Mouse (Mus musculus) G1E (cell line): ENCODE data around the gene H3f3a. TPM values are rescaled to one million over a fixed set of nuclear protein-coding genes. Genes with fewer than 3 reads are reported as not detected.

Experiments
- ATAC-seq: 2 replicates; pipeline ENCODE4 v1.8.0; 2016; ENCODE audit warnings: mild to moderate bottlenecking; ENCODE audit not compliant: insufficient number of reproducible peaks, poor library complexity, low FRiP score, severe bottlenecking; ENCODE audit errors: extremely low read depth
- DNase-seq: peaks from one replicate; pipeline ENCODE4 v3.0.0; 2012; ENCODE audit warnings: low spot score
- H3K27me3 ChIP-seq: 2 replicates; pipeline ENCODE4 v1.6.1; 2012; ENCODE audit warnings: mild to moderate bottlenecking, low read length, inconsistent platforms; ENCODE audit not compliant: insufficient read depth
- H3K36me3 ChIP-seq: replicated peaks from 2 replicates; pipeline ENCODE3; 2012; ENCODE audit warnings: mild to moderate bottlenecking, inconsistent platforms
- H3K4me1 ChIP-seq: 2 replicates; pipeline ENCODE4 v1.6.1; 2012; ENCODE audit warnings: low read depth, low read length, inconsistent platforms, mixed read lengths; ENCODE audit not compliant: insufficient read depth
- H3K4me3 ChIP-seq: 2 replicates; pipeline ENCODE4 v1.5.1; 2012; ENCODE audit warnings: low read depth, mild to moderate bottlenecking, inconsistent platforms, low read length, moderate library complexity, mixed read lengths
- H3K9me3 ChIP-seq: replicated peaks from 2 replicates; pipeline ENCODE4 v1.6.1; 2012; ENCODE audit warnings: inconsistent platforms
- CTCF ChIP-seq: IDR thresholded peaks from 2 replicates; pipeline ENCODE4 v1.5.1; 2012; ENCODE audit warnings: low read depth, low read length, inconsistent platforms, mixed read lengths
- GATA1 ChIP-seq: IDR thresholded peaks from 2 replicates; pipeline ENCODE4 v1.6.1; 2012; ENCODE audit warnings: borderline replicate concordance, low read length, inconsistent platforms, mixed read lengths
- GATA2 ChIP-seq: IDR thresholded peaks from 2 replicates; pipeline ENCODE4 v1.6.1; 2012; ENCODE audit warnings: low read depth, low read length, inconsistent platforms, borderline replicate concordance
- POLR2AphosphoS5 ChIP-seq: IDR thresholded peaks from 2 replicates; pipeline ENCODE4 v1.6.1; 2012; ENCODE audit warnings: low read depth, low read length, inconsistent platforms; ENCODE audit not compliant: insufficient replicate concordance
- TAL1 ChIP-seq: conservative IDR thresholded peaks from 2 replicates; pipeline ENCODE4 v1.6.1; 2012; ENCODE audit warnings: low read depth, low read length, inconsistent platforms, mixed read lengths
- polyA plus RNA-seq: library from polyadenylated mRNA; stranded (reverse); fragments of >175 nt; gene quantifications from 2 replicates; pipeline ENCODE4 v1.2.3, GENCODE M21; 2012
- total RNA-seq, 2 experiments: library from RNA; stranded (forward) in 1 of 2; stranded (reverse) in 1 of 2; fragments of 200-1000 nt in 1 of 2; fragments of >200 nt in 1 of 2; fragmentation: Nextera tagmentation in 1 of 2; gene quantifications; 2 replicates each; pipeline ENCODE4 v1.2.3; 2014 to 2017

The H3f3a gene
- total and polyA plus RNA-seq, 3 experiments: 1,327 to 3,138 (median 1,527) TPM

DNA sequence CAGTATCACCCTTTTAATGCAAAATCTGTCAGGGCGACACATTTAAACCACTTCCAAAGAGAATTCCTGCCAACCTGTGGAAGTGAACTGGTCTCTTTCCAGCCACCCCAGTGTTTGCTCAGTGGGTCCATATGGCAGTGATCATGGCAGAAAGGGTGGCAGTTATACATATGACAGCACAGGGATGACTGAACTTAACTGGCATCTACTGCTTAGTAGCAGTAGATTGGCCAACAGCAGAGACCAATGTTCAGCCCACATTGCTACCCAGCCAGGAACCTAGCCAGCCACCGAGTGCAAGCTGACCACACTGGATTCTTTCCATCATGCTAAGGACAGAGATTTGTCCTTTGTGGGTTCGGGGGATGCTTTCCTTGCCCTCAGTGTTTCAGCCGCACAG lies 20.9 kb downstream of the H3f3a start:
- peaks cover 14% of the 10 kb centered on the region for H3K4me1 ChIP-seq
- H3K9me3 ChIP-seq: no peaks in the 10 kb centered on the region
- H3K4me3 ChIP-seq: no peak overlapping the region
- H3K27me3 ChIP-seq: peaks cover 52% of the 10 kb centered on the region
- no peak for TF ChIP-seq GATA1
- no peak for TF ChIP-seq GATA2
- DNase-seq: no peak
- no peak for ATAC-seq
- no peaks in the 10 kb centered on the region for H3K36me3 ChIP-seq

DNA sequence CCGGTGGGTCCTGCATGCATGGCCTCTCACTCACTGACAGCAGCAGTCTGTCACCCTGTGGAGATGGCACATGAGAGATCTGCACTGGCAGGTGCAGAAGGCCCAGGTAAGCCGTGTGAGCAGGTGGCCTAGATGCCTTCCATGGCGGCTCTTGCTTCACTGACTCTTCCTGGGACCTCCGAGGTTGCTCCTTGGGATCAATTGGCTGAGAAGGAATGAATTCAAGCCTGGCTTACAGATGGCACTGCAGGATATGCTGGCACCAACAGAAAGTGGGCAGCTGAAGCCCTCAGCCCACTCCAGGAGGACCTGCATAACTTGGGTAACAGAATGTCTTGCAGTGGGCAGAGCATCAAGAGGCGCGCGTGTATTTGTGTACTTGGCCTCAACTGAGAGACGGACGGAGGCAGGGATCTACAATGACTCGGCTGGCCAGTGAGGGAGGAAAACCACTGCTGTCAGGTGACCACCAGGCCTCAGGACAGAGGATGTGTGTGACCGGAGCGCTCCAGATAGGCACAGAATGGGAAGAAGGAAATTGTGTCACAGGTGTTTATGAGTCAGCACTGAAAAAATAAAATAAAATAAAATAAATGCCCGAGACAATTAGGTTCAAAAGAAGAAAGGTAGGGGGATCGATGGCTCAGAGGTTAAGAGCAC lies 21.8 kb downstream of the H3f3a start:
- Histone ChIP-seq H3K27me3 (peaks cover 49% of the 10 kb centered on the region), H3K9me3 (no peaks in the 10 kb centered on the region), H3K4me3 (no peak overlapping the region), H3K4me1 (peaks cover 14% of the 10 kb centered on the region), H3K36me3 (no peaks in the 10 kb centered on the region)
- DNase-seq (no peak), ATAC-seq (no peak)
- TF ChIP-seq GATA1 (no peak), CTCF (no peak), POLR2AphosphoS5 (no peak), GATA2 (no peak), TAL1 (no peak)

DNA sequence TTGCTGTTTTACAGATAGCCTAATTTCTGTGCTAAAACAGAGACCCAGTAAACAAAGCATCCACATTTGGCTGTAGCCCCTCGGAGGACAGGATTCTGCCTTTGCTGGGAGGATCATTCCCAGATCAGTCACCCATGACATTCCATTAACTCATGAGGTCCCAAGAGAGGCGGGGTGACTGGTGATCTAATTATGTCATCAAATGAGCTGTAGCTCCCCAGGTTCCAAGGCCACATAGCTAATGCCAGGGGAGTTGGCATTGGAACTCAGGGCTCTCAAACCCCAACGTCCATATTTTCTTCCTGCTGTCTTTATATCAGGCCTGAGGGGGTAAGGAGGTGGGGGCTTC lies 30.2 kb downstream of the H3f3a start:
- peaks cover 4% of the 10 kb centered on the region for H3K9me3 ChIP-seq
- no peaks in the 10 kb centered on the region for H3K36me3 ChIP-seq
- no peak for TF ChIP-seq TAL1
- TF ChIP-seq POLR2AphosphoS5: no peak
- no peak for TF ChIP-seq GATA2
- no peak for TF ChIP-seq GATA1
- TF ChIP-seq CTCF: no peak
- ATAC-seq (no peak), DNase-seq (no peak)
- no peak overlapping the region for H3K4me3 ChIP-seq
- peaks cover 45% of the 10 kb centered on the region for H3K27me3 ChIP-seq
- H3K4me1 ChIP-seq: peaks cover 18% of the 10 kb centered on the region

DNA sequence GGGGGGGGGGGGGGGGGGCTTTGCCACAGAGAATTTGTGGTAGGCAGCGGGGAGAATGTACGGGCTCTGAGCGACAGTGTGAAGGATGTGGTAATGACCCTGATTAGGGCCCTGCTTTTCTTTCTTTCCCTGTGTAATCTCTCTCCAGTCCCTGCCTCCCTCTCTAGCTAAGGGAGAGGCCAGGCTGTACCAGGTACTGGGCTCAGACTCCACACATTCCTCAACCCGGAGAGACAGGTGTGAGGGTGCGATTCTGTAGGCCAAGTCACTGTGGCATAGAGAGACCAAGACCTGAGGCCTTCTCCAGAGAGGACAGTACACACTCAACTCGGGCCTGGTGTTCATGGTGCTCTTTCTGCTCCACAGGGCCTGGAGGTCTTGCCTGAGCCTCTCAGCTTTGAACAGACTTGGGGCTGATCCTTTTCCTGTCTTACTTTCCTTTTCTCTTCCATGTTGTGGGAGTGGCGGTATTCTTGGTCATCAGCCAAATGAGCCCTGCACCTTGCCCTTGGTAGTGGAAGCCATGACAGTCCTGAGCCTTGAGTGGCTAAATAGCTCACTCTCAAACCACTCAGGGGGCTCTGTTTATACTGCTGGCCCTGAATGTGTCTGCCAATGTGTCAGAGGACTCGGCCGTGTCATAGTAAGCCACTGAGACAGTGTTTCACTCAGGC lies 30.7 kb downstream of the H3f3a start:
- H3K36me3 ChIP-seq: no peaks in the 10 kb centered on the region
- H3K9me3 ChIP-seq: peaks cover 4% of the 10 kb centered on the region
- H3K27me3 ChIP-seq: peaks cover 48% of the 10 kb centered on the region
- TF ChIP-seq CTCF: no peak
- TF ChIP-seq TAL1: no peak
- TF ChIP-seq GATA1: no peak
- no peak for TF ChIP-seq POLR2AphosphoS5
- TF ChIP-seq GATA2: no peak
- DNase-seq (no peak), ATAC-seq (no peak)
- peaks cover 23% of the 10 kb centered on the region for H3K4me1 ChIP-seq
- H3K4me3 ChIP-seq: no peak overlapping the region

DNA sequence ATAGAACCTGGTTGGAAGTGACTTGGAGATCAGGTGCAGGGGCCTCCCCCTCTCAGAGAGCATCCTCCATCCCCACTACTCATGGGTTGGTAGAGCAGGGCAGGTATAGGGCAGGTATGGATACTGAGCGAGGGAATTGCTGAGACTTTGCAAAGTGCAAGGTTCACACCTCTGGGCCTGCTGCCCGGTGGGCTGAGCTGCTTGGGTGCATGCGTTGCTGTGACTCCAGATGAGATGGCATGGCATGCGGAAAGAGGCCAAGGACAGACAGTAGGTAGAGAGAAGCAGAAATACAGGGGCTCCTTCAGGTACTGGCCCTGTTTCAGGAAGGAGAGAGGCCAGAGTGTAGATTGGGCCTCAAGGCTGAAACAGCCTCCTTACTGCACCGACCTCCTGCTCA lies 32.5 kb downstream of the H3f3a start:
- TF ChIP-seq GATA2 (no peak), CTCF (no peak), TAL1 (no peak), POLR2AphosphoS5 (no peak), GATA1 (no peak)
- peaks cover 44% of the 10 kb centered on the region for H3K27me3 ChIP-seq
- H3K36me3 ChIP-seq: no peaks in the 10 kb centered on the region
- H3K9me3 ChIP-seq: peaks cover 4% of the 10 kb centered on the region
- H3K4me1 ChIP-seq: peaks cover 40% of the 10 kb centered on the region
- no peak for DNase-seq
- no peak overlapping the region for H3K4me3 ChIP-seq
- no peak for ATAC-seq

DNA sequence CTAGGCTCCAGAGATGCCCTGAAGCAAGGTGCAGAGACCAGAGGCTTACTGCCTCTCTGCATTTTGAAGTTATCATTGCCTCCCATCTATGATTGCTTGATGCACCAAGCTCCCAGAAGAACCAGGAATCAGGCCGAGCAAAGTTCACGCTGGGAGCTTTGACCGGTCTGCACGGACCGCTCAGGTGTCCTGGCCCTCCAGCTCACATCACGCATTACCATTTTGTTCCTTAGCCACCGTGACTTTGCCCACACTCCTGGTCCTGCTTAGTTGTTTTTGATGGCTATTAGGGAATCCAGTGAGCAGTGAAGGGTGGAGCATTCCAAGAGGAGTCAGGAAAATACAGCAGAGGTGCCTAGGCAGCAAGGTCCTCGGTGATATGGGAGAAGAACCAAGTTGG lies 33.5 kb downstream of the H3f3a start:
- Histone ChIP-seq H3K36me3 (no peaks in the 10 kb centered on the region), H3K4me3 (no peak overlapping the region), H3K4me1 (peaks cover 48% of the 10 kb centered on the region), H3K27me3 (peaks cover 37% of the 10 kb centered on the region), H3K9me3 (peaks cover 6% of the 10 kb centered on the region)
- no peak for ATAC-seq
- no peak for DNase-seq
- TF ChIP-seq GATA1: no peak
- TF ChIP-seq POLR2AphosphoS5: no peak
- TF ChIP-seq GATA2: no peak
- TF ChIP-seq CTCF: no peak
- TF ChIP-seq TAL1: no peak
